Mouse (Mus musculus) heart, embryonic 12.5 days (tissue): ENCODE measurements around the gene Hpse2. TPM values are rescaled to one million over a fixed set of nuclear protein-coding genes. Genes with fewer than 3 reads are reported as not detected.

ENCODE experiments used
- ATAC-seq: fragments of 200-750 bp; cut with Nextera tagmentation; 2 replicates; pipeline ENCODE4 v1.8.0; 2017; ENCODE audit warnings: moderate TSS enrichment, moderate library complexity; ENCODE audit not compliant: insufficient number of reproducible peaks, low FRiP score
- H3K27ac ChIP-seq: fragments of 300-500 bp; sonication (generic); 2 replicates; pipeline ENCODE4 v1.5.1; 2016; ENCODE audit warnings: mild to moderate bottlenecking, moderate library complexity; ENCODE audit not compliant: poor library complexity, severe bottlenecking
- H3K27me3 ChIP-seq: fragments of 300-500 bp; sonication (generic); replicated peaks from 2 replicates; pipeline ENCODE4 v1.6.1; 2016; ENCODE audit warnings: mild to moderate bottlenecking, moderate library complexity
- H3K36me3 ChIP-seq: fragments of 300-500 bp; sonication (generic); 2 replicates; pipeline ENCODE4 v1.6.1; 2016; ENCODE audit warnings: mild to moderate bottlenecking, moderate library complexity
- H3K4me1 ChIP-seq: fragments of 300-500 bp; sonication (generic); replicated peaks from 2 replicates; pipeline ENCODE4 v1.6.1; 2016; ENCODE audit warnings: mild to moderate bottlenecking
- H3K4me2 ChIP-seq: fragments of 300-500 bp; sonication (generic); 2 replicates; pipeline ENCODE4 v1.6.1; 2016; ENCODE audit warnings: mild to moderate bottlenecking, moderate library complexity
- H3K4me3 ChIP-seq: fragments of 300-500 bp; sonication (generic); 2 replicates; pipeline ENCODE4 v1.5.1; 2016; ENCODE audit warnings: mild to moderate bottlenecking
- H3K9ac ChIP-seq: fragments of 300-500 bp; sonication (generic); 2 replicates; pipeline ENCODE4 v1.6.1; 2016; ENCODE audit warnings: mild to moderate bottlenecking, moderate library complexity
- H3K9me3 ChIP-seq: fragments of 300-500 bp; sonication (generic); replicated peaks from 2 replicates; pipeline ENCODE4 v1.6.1; 2016; ENCODE audit warnings: mild to moderate bottlenecking, moderate library complexity
- WGBS: fragments of 180-500 bp; shearing (Covaris S2); methylation state at CpG from one replicate; pipeline ENCODE4 v1.1.7; 2016; 5-methylcytosine and 5-hydroxymethylcytosine counted together
- polyA plus RNA-seq: library from polyadenylated mRNA; unstranded; fragments of >200 nt; fragmentation: Nextera tagmentation; extraction: Ambion mirVana; gene quantifications from 2 replicates; pipeline ENCODE4 v1.2.1, GENCODE M21; 2016

Hpse2 gene
- polyA plus RNA-seq, 1 experiment from 2014 or later, result 0.51 TPM

GRCm38 (mm10) chr19:43027305-43027704 lies 360.9 kb downstream of the Hpse2 start:
- H3K9me3 ChIP-seq, result no peaks in the 10 kb centered on the region
- no peak overlapping the region for H3K9ac ChIP-seq
- ATAC-seq, result no peak
- no peak overlapping the region for H3K4me2 ChIP-seq
- no peaks in the 10 kb centered on the region for H3K27me3 ChIP-seq
- H3K4me1 ChIP-seq, result no peaks in the 10 kb centered on the region
- no peak overlapping the region for H3K27ac ChIP-seq
- WGBS, result 22% methylated on average over 4 of the region's 4 CpGs
- H3K36me3 ChIP-seq, result no peaks in the 10 kb centered on the region
- no peak overlapping the region for H3K4me3 ChIP-seq

- no peak for ATAC-seq
- Histone ChIP-seq H3K9ac (no peak overlapping the region), H3K4me1 (no peaks in the 10 kb centered on the region), H3K4me2 (no peak overlapping the region), H3K27me3 (no peaks in the 10 kb centered on the region), H3K27ac (no peak overlapping the region), H3K36me3 (no peaks in the 10 kb centered on the region), H3K9me3 (no peaks in the 10 kb centered on the region), H3K4me3 (no peak overlapping the region)
- WGBS, result 71% methylated on average over 3 of the region's 3 CpGs
Observed at GRCm38 (mm10) chr19:43022611-43023173, 365.5 kb downstream of the Hpse2 start.

- Histone ChIP-seq H3K4me2 (no peak overlapping the region), H3K9me3 (no peaks in the 10 kb centered on the region), H3K4me1 (no peaks in the 10 kb centered on the region), H3K9ac (no peak overlapping the region), H3K27me3 (no peaks in the 10 kb centered on the region), H3K4me3 (no peak overlapping the region), H3K27ac (no peak overlapping the region), H3K36me3 (no peaks in the 10 kb centered on the region)
- WGBS, result 85% methylated on average over 5 of the region's 5 CpGs
- no peak for ATAC-seq
Observed at GRCm38 (mm10) chr19:43018792-43019191, 369.4 kb downstream of the Hpse2 start.

- H3K36me3 ChIP-seq, result no peaks in the 10 kb centered on the region
- no peak overlapping the region for H3K4me2 ChIP-seq
- H3K9me3 ChIP-seq, result no peaks in the 10 kb centered on the region
- ATAC-seq, result no peak
- H3K4me1 ChIP-seq, result no peaks in the 10 kb centered on the region
- no peak overlapping the region for H3K9ac ChIP-seq
- 80% methylated on average over 4 of the region's 4 CpGs for WGBS
- H3K27ac ChIP-seq, result no peak overlapping the region
- H3K27me3 ChIP-seq, result no peaks in the 10 kb centered on the region
- no peak overlapping the region for H3K4me3 ChIP-seq
Observed at GRCm38 (mm10) chr19:42996406-42996805, 391.7 kb downstream of the Hpse2 start.

- H3K4me1 ChIP-seq, result no peaks in the 10 kb centered on the region
- no peak overlapping the region for H3K9ac ChIP-seq
- no peak overlapping the region for H3K27ac ChIP-seq
- no peaks in the 10 kb centered on the region for H3K36me3 ChIP-seq
- no peak overlapping the region for H3K4me2 ChIP-seq
- WGBS, result 60% methylated on average over 5 of the region's 5 CpGs
- no peaks in the 10 kb centered on the region for H3K27me3 ChIP-seq
- H3K9me3 ChIP-seq, result no peaks in the 10 kb centered on the region
- ATAC-seq, result no peak
- no peak overlapping the region for H3K4me3 ChIP-seq
Observed at GRCm38 (mm10) chr19:42988833-42989232, 399.3 kb downstream of the Hpse2 start.

- H3K27me3 ChIP-seq, result no peaks in the 10 kb centered on the region
- H3K36me3 ChIP-seq, result no peaks in the 10 kb centered on the region
- no peak overlapping the region for H3K4me3 ChIP-seq
- no peak overlapping the region for H3K9ac ChIP-seq
- H3K27ac ChIP-seq, result no peak overlapping the region
- WGBS, result 32% methylated on average over 1 of the region's 1 CpGs
- no peaks in the 10 kb centered on the region for H3K9me3 ChIP-seq
- no peak overlapping the region for H3K4me2 ChIP-seq
- H3K4me1 ChIP-seq, result no peaks in the 10 kb centered on the region
- no peak for ATAC-seq
Observed at GRCm38 (mm10) chr19:42986315-42986701, 401.8 kb downstream of the Hpse2 start.

GRCm38 (mm10) chr19:42985372-42986314 lies 402.5 kb downstream of the Hpse2 start:
- no peak overlapping the region for H3K27ac ChIP-seq
- no peaks in the 10 kb centered on the region for H3K4me1 ChIP-seq
- no peak for ATAC-seq
- 62% methylated on average over 4 of the region's 4 CpGs for WGBS
- H3K9ac ChIP-seq, result no peak overlapping the region
- no peak overlapping the region for H3K4me3 ChIP-seq
- no peaks in the 10 kb centered on the region for H3K27me3 ChIP-seq
- no peaks in the 10 kb centered on the region for H3K9me3 ChIP-seq
- H3K36me3 ChIP-seq, result no peaks in the 10 kb centered on the region
- H3K4me2 ChIP-seq, result no peak overlapping the region

GRCm38 (mm10) chr19:42980537-42980936 lies 407.6 kb downstream of the Hpse2 start:
- ATAC-seq, result no peak
- no peaks in the 10 kb centered on the region for H3K4me1 ChIP-seq
- H3K27ac ChIP-seq, result no peak overlapping the region
- H3K4me3 ChIP-seq, result no peak overlapping the region
- H3K4me2 ChIP-seq, result no peak overlapping the region
- no peaks in the 10 kb centered on the region for H3K27me3 ChIP-seq
- H3K36me3 ChIP-seq, result no peaks in the 10 kb centered on the region
- H3K9me3 ChIP-seq, result no peaks in the 10 kb centered on the region
- H3K9ac ChIP-seq, result no peak overlapping the region
- WGBS, result 76% methylated on average over 3 of the region's 3 CpGs

GRCm38 (mm10) chr19:42977938-42978337 lies 410.2 kb downstream of the Hpse2 start:
- Histone ChIP-seq H3K36me3 (no peaks in the 10 kb centered on the region), H3K9me3 (no peaks in the 10 kb centered on the region), H3K4me2 (no peak overlapping the region), H3K4me3 (no peak overlapping the region), H3K9ac (no peak overlapping the region), H3K27ac (no peak overlapping the region), H3K4me1 (no peaks in the 10 kb centered on the region), H3K27me3 (no peaks in the 10 kb centered on the region)
- no peak for ATAC-seq
- 61% methylated on average over 2 of the region's 2 CpGs for WGBS

- 82% methylated on average over 5 of the region's 5 CpGs for WGBS
- ATAC-seq, result no peak
- Histone ChIP-seq H3K9me3 (no peaks in the 10 kb centered on the region), H3K4me2 (no peak overlapping the region), H3K9ac (no peak overlapping the region), H3K4me1 (no peaks in the 10 kb centered on the region), H3K27me3 (no peaks in the 10 kb centered on the region), H3K4me3 (no peak overlapping the region), H3K36me3 (no peaks in the 10 kb centered on the region), H3K27ac (no peak overlapping the region)
Observed at GRCm38 (mm10) chr19:42973740-42974139, 414.4 kb downstream of the Hpse2 start.

- no peaks in the 10 kb centered on the region for H3K36me3 ChIP-seq
Observed at GRCm38 (mm10) chr19:42965171-42965570, 423.0 kb downstream of the Hpse2 start.

More at GRCm38 (mm10) chr19:42965171-42965570, 423.0 kb downstream of the Hpse2 start:
- ATAC-seq, result no peak
- H3K27ac ChIP-seq, result no peak overlapping the region
- 65% methylated on average over 1 of the region's 1 CpGs for WGBS
- H3K27me3 ChIP-seq, result no peaks in the 10 kb centered on the region
- H3K4me1 ChIP-seq, result no peaks in the 10 kb centered on the region
- H3K9me3 ChIP-seq, result no peaks in the 10 kb centered on the region
- no peak overlapping the region for H3K4me2 ChIP-seq
- no peak overlapping the region for H3K9ac ChIP-seq
- H3K4me3 ChIP-seq, result no peak overlapping the region
